Mouse (Mus musculus): ENCODE measurements around the gene Wipf3. TPM values are rescaled to one million over a fixed set of nuclear protein-coding genes. Genes with fewer than 3 reads are reported as not detected.

The Wipf3 gene
- 1.2 and 1.7 TPM in 2 replicates for polyA plus RNA-seq (2014; fragmentation: Nextera tagmentation; extraction: Ambion mirVana)

DNA sequence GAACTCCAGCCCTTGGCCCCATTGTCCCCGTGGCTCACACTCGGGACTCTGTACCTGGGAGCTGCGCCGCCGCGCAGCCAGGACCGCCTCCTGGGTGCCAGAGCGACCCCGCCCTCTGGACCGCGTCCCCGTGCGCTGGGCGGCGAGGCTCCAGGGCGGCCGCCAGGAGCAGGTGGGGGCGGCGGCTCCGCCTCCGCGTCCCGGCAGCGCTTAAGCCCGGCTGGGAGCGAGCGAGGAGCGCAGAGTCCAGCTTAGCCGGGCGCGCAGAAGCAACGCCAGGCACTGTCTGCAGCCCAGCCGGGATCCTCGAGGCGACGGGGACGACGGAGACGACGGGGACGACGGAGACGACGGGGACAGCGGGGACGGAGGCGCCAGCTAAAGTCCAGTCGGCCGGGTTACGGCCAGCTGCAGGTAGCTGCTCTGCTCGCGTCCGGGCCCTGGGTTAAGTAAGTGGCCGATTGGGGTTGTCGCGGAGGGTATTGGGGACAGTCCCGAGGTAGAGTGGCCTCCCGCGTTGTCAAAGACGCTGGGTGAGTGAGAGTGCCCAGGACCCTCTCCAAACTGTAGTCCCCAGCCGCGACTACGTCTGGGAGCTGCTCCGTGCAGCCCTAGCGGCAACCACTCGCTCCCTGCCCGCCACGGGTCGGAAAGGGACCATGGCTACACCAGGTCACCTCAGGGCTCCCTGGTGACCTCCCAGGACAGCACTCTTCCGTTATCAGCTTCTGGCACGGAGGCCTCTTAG is at the start of gene Wipf3:
Gene Wipf3, plus strand, starts transcription at position 157 of the 748 bp plus-strand sequence.
- under 1% methylated on average over 71 of the region's 71 CpGs for WGBS
- Histone ChIP-seq H3K36me3 (ENCODE audit: control insufficient read depth, insufficient read depth, low read length) (no peaks in the 10 kb centered on the region), H3K4me2 (ENCODE audit: low read length) (peak within 1 kb of the TSS; percentile 99), H3K9ac (ENCODE audit: low read length) (peak within 1 kb of the TSS; percentile 36), H3K27ac (ENCODE audit: low read depth) (no peak within 1 kb of the TSS), H3K4me3 (ENCODE audit: low read depth, low read length) (peak within 1 kb of the TSS; percentile 45), H3K4me1 (replicated peaks; ENCODE audit: control insufficient read depth, insufficient read depth, low read length) (peaks cover 4% of the 10 kb centered on the region; the same call in 1 of the 2 replicates), H3K9me3 (ENCODE audit: control insufficient read depth, low read length) (no peaks in the 10 kb centered on the region), H3K27me3 (replicated peaks; ENCODE audit: control insufficient read depth, insufficient read depth, low read length) (peaks cover 15% of the 10 kb centered on the region; the same call in 1 of the 2 replicates)
- DNase-seq (ENCODE audit: low spot score) (peak; percentile 77), ATAC-seq (replicated peaks; ENCODE audit: low FRiP score, low TSS enrichment, low read depth) (peak; percentile 90)

DNA sequence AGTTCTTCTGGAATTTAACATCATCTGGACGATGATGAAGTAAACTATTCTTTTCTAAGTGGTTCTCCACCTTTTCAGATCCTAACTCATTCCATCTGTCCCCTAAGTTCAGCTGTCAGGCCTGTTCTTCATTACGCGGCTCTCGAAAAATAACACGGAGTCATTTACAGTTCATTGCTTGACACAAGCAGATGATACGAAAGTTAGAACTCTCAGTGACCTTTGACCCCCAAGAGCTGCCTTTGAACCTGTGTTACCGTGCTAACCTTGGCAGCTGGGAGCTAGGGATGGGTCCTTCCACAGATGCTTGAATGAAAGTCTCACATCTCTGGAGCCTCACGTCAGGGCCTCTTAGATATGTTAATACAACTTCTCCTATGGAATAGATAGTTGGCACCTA is 46.8 kb upstream of the Wipf3 start:
- 56% methylated on average over 8 of the region's 8 CpGs for WGBS
- H3K27ac ChIP-seq (ENCODE audit: low read depth) = no peak overlapping the region
- no peaks in the 10 kb centered on the region for H3K9me3 ChIP-seq (ENCODE audit: control insufficient read depth, low read length)
- DNase-seq (ENCODE audit: low spot score) = peak; percentile 33
- H3K9ac ChIP-seq (ENCODE audit: low read length) = no peak overlapping the region
- H3K4me1 ChIP-seq (replicated peaks; ENCODE audit: control insufficient read depth, insufficient read depth, low read length) = peaks cover 5% of the 10 kb centered on the region
- H3K4me3 ChIP-seq (ENCODE audit: low read depth, low read length) = no peak overlapping the region
- no peaks in the 10 kb centered on the region for H3K27me3 ChIP-seq (replicated peaks; ENCODE audit: control insufficient read depth, insufficient read depth, low read length)
- H3K4me2 ChIP-seq (ENCODE audit: low read length) = no peak overlapping the region
- H3K36me3 ChIP-seq (ENCODE audit: control insufficient read depth, insufficient read depth, low read length) = no peaks in the 10 kb centered on the region
- ATAC-seq (replicated peaks; ENCODE audit: low FRiP score, low TSS enrichment, low read depth) = no peak

DNA sequence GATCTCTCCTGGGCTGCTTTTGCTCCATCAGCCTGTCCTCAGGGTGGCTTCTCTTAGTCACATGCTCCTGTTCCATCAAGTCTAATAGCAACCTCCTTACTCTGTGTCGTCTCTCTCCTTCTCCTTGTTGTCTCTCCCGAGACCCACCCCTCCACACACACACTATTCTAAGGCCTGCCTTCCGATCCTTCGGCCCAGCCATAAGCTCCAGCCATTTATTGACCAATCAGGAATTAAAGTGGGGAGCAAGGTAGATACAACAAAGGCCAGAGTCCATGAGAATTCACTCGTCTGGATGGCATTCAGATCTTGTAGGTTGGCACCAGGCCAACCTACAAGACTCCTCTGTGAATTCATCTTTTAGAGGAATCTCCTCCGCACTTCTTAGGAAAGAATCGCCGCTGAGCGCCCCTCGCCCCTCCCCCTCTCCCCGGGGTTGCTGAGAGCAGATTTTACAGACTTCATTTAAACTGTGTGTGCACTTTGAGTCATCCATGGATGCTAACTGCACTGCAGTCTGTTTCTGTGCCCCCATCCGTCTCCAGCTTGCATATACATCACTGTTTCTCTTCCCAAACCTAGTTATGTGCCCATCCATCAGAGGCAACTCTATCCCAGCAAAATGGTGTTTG is 45.4 kb upstream of the Wipf3 start:
- ATAC-seq (replicated peaks; ENCODE audit: low FRiP score, low TSS enrichment, low read depth) (no peak), DNase-seq (ENCODE audit: low spot score) (no peak)
- no peak overlapping the region for H3K9ac ChIP-seq (ENCODE audit: low read length)
- WGBS = 46% methylated on average over 12 of the region's 12 CpGs
- H3K36me3 ChIP-seq (ENCODE audit: control insufficient read depth, insufficient read depth, low read length) = no peaks in the 10 kb centered on the region
- H3K4me2 ChIP-seq (ENCODE audit: low read length) = no peak overlapping the region
- peaks cover 5% of the 10 kb centered on the region for H3K4me1 ChIP-seq (replicated peaks; ENCODE audit: control insufficient read depth, insufficient read depth, low read length)
- no peaks in the 10 kb centered on the region for H3K9me3 ChIP-seq (ENCODE audit: control insufficient read depth, low read length)
- H3K27ac ChIP-seq (ENCODE audit: low read depth) = no peak overlapping the region
- no peaks in the 10 kb centered on the region for H3K27me3 ChIP-seq (replicated peaks; ENCODE audit: control insufficient read depth, insufficient read depth, low read length)
- no peak overlapping the region for H3K4me3 ChIP-seq (ENCODE audit: low read depth, low read length)

DNA sequence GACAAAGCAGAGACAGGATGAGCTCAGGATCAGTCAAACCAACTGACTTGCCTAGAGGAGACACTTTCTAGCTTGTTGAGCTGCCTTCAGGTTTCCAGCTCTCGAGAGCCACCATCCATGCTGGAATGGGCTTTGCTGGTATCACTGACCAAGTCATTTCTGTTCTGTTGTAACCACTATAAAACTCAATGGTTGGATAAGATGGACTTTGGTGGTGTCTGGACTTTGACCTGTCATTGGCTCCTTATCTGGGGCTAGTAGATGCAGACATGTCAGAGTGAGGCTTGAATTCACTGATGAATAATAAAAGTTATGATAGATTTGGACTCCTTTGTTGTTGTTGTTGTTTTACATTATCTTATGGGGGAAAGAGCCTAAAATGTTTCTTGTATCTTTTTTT is 44.6 kb upstream of the Wipf3 start:
- WGBS = 93% methylated on average over 1 of the region's 1 CpGs
- no peak for ATAC-seq (replicated peaks; ENCODE audit: low FRiP score, low TSS enrichment, low read depth)

DNA sequence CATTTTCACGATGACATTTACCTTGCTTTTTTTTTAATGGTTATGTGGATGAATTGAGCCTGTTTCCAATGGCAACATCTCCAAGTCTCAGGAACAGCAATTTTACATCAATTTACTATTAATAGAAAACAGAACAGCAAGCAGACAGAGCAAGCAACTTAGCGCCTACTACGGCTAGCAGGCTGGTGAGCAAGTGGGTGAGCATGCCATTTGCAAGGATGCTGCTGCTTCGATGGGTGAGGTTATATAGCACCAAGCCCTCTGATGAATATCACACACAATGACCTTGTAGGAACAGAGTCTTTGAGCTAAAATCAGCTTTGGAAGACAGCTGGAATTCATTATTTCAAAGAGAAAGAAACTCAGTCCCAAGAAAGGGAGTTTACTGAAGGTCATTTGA is 43.0 kb upstream of the Wipf3 start:
- H3K4me3 ChIP-seq (ENCODE audit: low read depth, low read length) = no peak overlapping the region
- DNase-seq (ENCODE audit: low spot score) (peak; percentile 32), ATAC-seq (replicated peaks; ENCODE audit: low FRiP score, low TSS enrichment, low read depth) (no peak)
- H3K27ac ChIP-seq (ENCODE audit: low read depth) = no peak overlapping the region
- H3K4me2 ChIP-seq (ENCODE audit: low read length) = no peak overlapping the region
- no peak overlapping the region for H3K9ac ChIP-seq (ENCODE audit: low read length)
- H3K4me1 ChIP-seq (replicated peaks; ENCODE audit: control insufficient read depth, insufficient read depth, low read length) = peaks cover 5% of the 10 kb centered on the region
- no peaks in the 10 kb centered on the region for H3K36me3 ChIP-seq (ENCODE audit: control insufficient read depth, insufficient read depth, low read length)
- WGBS = 89% methylated on average over 4 of the region's 4 CpGs
- H3K27me3 ChIP-seq (replicated peaks; ENCODE audit: control insufficient read depth, insufficient read depth, low read length) = no peaks in the 10 kb centered on the region
- H3K9me3 ChIP-seq (ENCODE audit: control insufficient read depth, low read length) = no peaks in the 10 kb centered on the region

More for the DNA sequence above, 44.6 kb upstream of the Wipf3 start:
- Histone ChIP-seq H3K36me3 (ENCODE audit: control insufficient read depth, insufficient read depth, low read length) (no peaks in the 10 kb centered on the region), H3K4me3 (ENCODE audit: low read depth, low read length) (no peak overlapping the region), H3K9me3 (ENCODE audit: control insufficient read depth, low read length) (no peaks in the 10 kb centered on the region), H3K4me1 (replicated peaks; ENCODE audit: control insufficient read depth, insufficient read depth, low read length) (peaks cover 5% of the 10 kb centered on the region), H3K9ac (ENCODE audit: low read length) (no peak overlapping the region), H3K4me2 (ENCODE audit: low read length) (no peak overlapping the region), H3K27ac (ENCODE audit: low read depth) (no peak overlapping the region), H3K27me3 (replicated peaks; ENCODE audit: control insufficient read depth, insufficient read depth, low read length) (no peaks in the 10 kb centered on the region)
- DNase-seq (ENCODE audit: low spot score) = no peak

DNA sequence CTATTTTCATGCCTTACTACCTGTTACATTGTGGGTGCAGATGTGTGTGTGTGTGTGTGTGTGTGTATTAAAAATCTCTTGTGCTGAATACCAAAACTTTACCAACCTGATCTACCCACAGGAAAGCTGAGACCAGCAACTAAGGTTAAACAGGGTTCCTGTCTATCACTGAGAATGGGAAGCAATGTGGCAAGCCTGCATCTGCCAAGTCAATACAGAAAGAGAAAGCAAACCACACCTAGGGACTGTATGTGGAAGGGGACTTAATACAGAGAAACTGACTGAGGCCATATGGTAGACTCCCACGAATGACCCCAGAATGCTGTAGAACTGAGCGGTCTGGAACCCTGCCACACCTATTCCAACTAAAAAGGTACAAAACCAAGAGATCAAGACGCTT is 42.4 kb upstream of the Wipf3 start:
- peaks cover 5% of the 10 kb centered on the region for H3K4me1 ChIP-seq (replicated peaks; ENCODE audit: control insufficient read depth, insufficient read depth, low read length)
- ATAC-seq (replicated peaks; ENCODE audit: low FRiP score, low TSS enrichment, low read depth) (no peak), DNase-seq (ENCODE audit: low spot score) (peak; percentile 41)
- 86% methylated on average over 3 of the region's 3 CpGs for WGBS
- no peaks in the 10 kb centered on the region for H3K27me3 ChIP-seq (replicated peaks; ENCODE audit: control insufficient read depth, insufficient read depth, low read length)
- no peak overlapping the region for H3K9ac ChIP-seq (ENCODE audit: low read length)
- no peaks in the 10 kb centered on the region for H3K9me3 ChIP-seq (ENCODE audit: control insufficient read depth, low read length)
- H3K4me3 ChIP-seq (ENCODE audit: low read depth, low read length) = no peak overlapping the region
- no peaks in the 10 kb centered on the region for H3K36me3 ChIP-seq (ENCODE audit: control insufficient read depth, insufficient read depth, low read length)
- H3K4me2 ChIP-seq (ENCODE audit: low read length) = no peak overlapping the region
- no peak overlapping the region for H3K27ac ChIP-seq (ENCODE audit: low read depth)

DNA sequence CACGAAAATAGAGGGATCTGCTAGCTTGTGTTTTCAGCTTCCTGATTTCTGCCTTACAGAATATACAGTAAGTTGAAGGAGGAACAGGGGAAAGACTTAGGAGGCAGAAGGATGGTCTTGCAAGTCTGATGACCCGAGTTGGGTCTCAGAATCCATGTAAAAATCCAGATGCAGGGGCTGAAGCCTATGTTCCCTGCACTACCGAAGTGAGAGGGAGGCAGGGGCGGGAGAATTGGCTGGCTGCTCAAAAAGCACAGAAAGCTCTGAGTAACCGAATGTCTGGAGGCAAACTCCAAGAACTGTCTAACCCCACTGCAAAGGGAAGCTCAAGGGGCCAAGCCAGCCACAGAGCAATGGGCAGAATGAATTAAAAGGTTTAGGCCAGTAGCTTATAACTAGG is 41.7 kb upstream of the Wipf3 start:
- Histone ChIP-seq H3K4me1 (replicated peaks; ENCODE audit: control insufficient read depth, insufficient read depth, low read length) (peaks cover 5% of the 10 kb centered on the region), H3K4me3 (ENCODE audit: low read depth, low read length) (no peak overlapping the region), H3K4me2 (ENCODE audit: low read length) (no peak overlapping the region), H3K36me3 (ENCODE audit: control insufficient read depth, insufficient read depth, low read length) (no peaks in the 10 kb centered on the region), H3K27ac (ENCODE audit: low read depth) (no peak overlapping the region), H3K9ac (ENCODE audit: low read length) (no peak overlapping the region), H3K9me3 (ENCODE audit: control insufficient read depth, low read length) (no peaks in the 10 kb centered on the region), H3K27me3 (replicated peaks; ENCODE audit: control insufficient read depth, insufficient read depth, low read length) (no peaks in the 10 kb centered on the region)
- DNase-seq (ENCODE audit: low spot score) (peak; percentile 43), ATAC-seq (replicated peaks; ENCODE audit: low FRiP score, low TSS enrichment, low read depth) (no peak)
- WGBS = 72% methylated on average over 5 of the region's 5 CpGs

DNA sequence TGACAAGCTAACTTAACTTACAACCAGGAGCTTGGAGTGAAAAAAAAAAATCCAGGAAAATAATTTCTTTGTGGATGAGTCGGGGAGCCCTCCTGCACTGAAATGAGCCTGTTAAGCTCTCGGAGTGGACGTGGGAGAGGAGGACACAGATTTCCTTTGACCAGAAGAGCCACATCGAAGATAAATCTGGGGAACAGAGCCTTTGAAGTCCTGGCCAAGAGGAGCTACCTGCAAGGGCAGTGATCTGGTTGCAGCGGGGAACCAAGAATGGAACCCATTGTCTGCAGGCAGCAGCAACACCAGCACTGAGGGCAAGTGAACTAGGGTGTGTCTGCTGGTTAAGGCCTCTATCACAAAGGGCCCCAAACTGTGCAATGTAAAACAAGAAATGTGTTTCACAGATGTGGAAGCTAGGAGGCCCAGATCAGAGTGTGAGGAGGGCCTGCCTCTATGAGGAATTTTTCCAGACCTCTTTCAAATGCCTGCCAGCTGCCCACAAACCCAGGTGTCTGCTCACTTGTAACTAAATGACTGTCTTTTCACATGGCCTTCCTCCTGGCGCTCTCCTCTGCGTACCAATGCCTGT is 40.6 kb upstream of the Wipf3 start:
- DNase-seq (ENCODE audit: low spot score) (peak; percentile 50), ATAC-seq (replicated peaks; ENCODE audit: low FRiP score, low TSS enrichment, low read depth) (no peak)
- Histone ChIP-seq H3K27me3 (replicated peaks; ENCODE audit: control insufficient read depth, insufficient read depth, low read length) (no peaks in the 10 kb centered on the region), H3K4me2 (ENCODE audit: low read length) (no peak overlapping the region), H3K36me3 (ENCODE audit: control insufficient read depth, insufficient read depth, low read length) (no peaks in the 10 kb centered on the region), H3K9me3 (ENCODE audit: control insufficient read depth, low read length) (no peaks in the 10 kb centered on the region), H3K4me1 (replicated peaks; ENCODE audit: control insufficient read depth, insufficient read depth, low read length) (peaks cover 5% of the 10 kb centered on the region), H3K4me3 (ENCODE audit: low read depth, low read length) (no peak overlapping the region), H3K9ac (ENCODE audit: low read length) (no peak overlapping the region), H3K27ac (ENCODE audit: low read depth) (no peak overlapping the region)
- 59% methylated on average over 7 of the region's 7 CpGs for WGBS
